ENCODE assay signal across 25 mouse cellular contexts in the genomic region with DNA sequence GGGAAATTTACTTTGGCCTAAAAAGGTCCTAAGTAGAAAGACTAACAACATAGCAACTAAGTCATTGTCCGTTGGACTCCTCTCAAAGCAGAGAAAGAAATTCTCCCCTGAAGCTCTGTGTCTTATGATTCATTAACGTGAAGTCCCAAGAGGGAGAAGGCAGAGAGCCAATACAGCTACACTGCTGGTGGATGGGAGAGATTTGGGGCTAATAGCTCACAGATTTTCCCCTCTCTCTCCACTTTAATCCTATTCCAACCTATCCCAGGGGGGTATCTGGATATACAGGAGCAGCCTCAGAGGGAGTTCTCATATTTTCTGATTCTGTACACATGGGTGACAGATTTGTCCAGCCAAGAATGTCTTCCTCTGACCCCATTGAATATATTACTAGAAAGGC.
DNase-seq lines count a peak whose midpoint lies in the region; ATAC-seq and TF ChIP-seq lines count a peak whose summit lies in the region.
"Had no signal": no experiment of that assay in that cellular context is flagged by ENCODE, and none has a peak within 500 bp of the region (broad histone marks: within the 10 kb centered on the region; RNA-seq: fewer than 3 reads in every experiment).

No protein-coding gene starts in this region.

- no peak overlapping the region for H3K27ac ChIP-seq in forebrain, embryonic 14.5 days (ENCODE audit: low read depth, low read length)
- H3K27ac ChIP-seq in forebrain, postnatal 0 days (ENCODE audit: low read depth, low read length), result no peak overlapping the region
- H3K27ac ChIP-seq in midbrain, postnatal 0 days (ENCODE audit: low read depth, low read length), result no peak overlapping the region
- H3K27ac ChIP-seq in midbrain, embryonic 10.5 days (replicated peaks), result no peak overlapping the region
- H3K27ac ChIP-seq: embryonic facial prominence, embryonic 12.5 days; forebrain, embryonic 10.5 days; heart, adult 2 months; hindbrain, embryonic 15.5 days; liver, embryonic 15.5 days had no signal

- no peak for TF ChIP-seq CTCF in forebrain, postnatal 0 days (IDR thresholded peaks at IDR 0.05; ENCODE audit: low read depth)
- no peak for TF ChIP-seq CTCF in midbrain, postnatal 0 days (IDR thresholded peaks at IDR 0.05)
- no peak for TF ChIP-seq CTCF in brain, embryonic 14.5 days (IDR thresholded peaks at IDR 0.05; ENCODE audit: borderline replicate concordance, extremely low read depth, insufficient read depth, insufficient read length)

- H3K9me3 ChIP-seq in forebrain, embryonic 14.5 days (replicated peaks; ENCODE audit: control insufficient read depth, low read length), result no peaks in the 10 kb centered on the region
- no peaks in the 10 kb centered on the region for H3K9me3 ChIP-seq in forebrain, postnatal 0 days (ENCODE audit: low read length)
- H3K9me3 ChIP-seq in midbrain, postnatal 0 days (ENCODE audit: low read length), result no peaks in the 10 kb centered on the region
- no peaks in the 10 kb centered on the region for H3K9me3 ChIP-seq in midbrain, embryonic 10.5 days (replicated peaks)
- H3K9me3 ChIP-seq: embryonic facial prominence, embryonic 12.5 days; forebrain, embryonic 10.5 days; heart, embryonic 12.5 days; hindbrain, embryonic 15.5 days; liver, embryonic 15.5 days had no signal

- H3K4me2 ChIP-seq in forebrain, embryonic 14.5 days (ENCODE audit: low read length), result no peak overlapping the region
- no peak overlapping the region for H3K4me2 ChIP-seq in forebrain, postnatal 0 days (ENCODE audit: low read depth)
- H3K4me2 ChIP-seq in midbrain, postnatal 0 days (ENCODE audit: low read depth, low read length, poor library complexity, severe bottlenecking), result no peak overlapping the region
- H3K4me2 ChIP-seq: embryonic facial prominence, embryonic 12.5 days; heart, embryonic 12.5 days; hindbrain, embryonic 15.5 days; liver, embryonic 15.5 days; lung, embryonic 14.5 days had no signal

- H3K9ac ChIP-seq in forebrain, embryonic 14.5 days (ENCODE audit: low read length), result no peak overlapping the region
- no peak overlapping the region for H3K9ac ChIP-seq in forebrain, postnatal 0 days
- no peak overlapping the region for H3K9ac ChIP-seq in midbrain, postnatal 0 days (replicated peaks; ENCODE audit: low read length, poor library complexity, severe bottlenecking)
- H3K9ac ChIP-seq: embryonic facial prominence, embryonic 12.5 days; heart, embryonic 12.5 days; hindbrain, embryonic 15.5 days; liver, embryonic 15.5 days; lung, embryonic 14.5 days had no signal

- 62% methylated on average over 2 of the region's 2 CpGs for WGBS in forebrain, embryonic 14.5 days
- WGBS in forebrain, postnatal 0 days, result 41% methylated on average over 2 of the region's 2 CpGs
- WGBS in midbrain, postnatal 0 days, result 55% methylated on average over 2 of the region's 2 CpGs
- WGBS in midbrain, embryonic 10.5 days, result 72% methylated on average over 2 of the region's 2 CpGs

- no peak for TF ChIP-seq POLR2A in brain, embryonic 14.5 days (IDR thresholded peaks at IDR 0.05; ENCODE audit: borderline replicate concordance, extremely low read depth, insufficient read depth, insufficient read length, poor library complexity, severe bottlenecking)

- ATAC-seq in forebrain, embryonic 14.5 days, result no peak
- ATAC-seq in forebrain, postnatal 0 days, result no peak
- no peak for ATAC-seq in midbrain, postnatal 0 days (ENCODE audit: low FRiP score)
- ATAC-seq: activated CD4-positive, CD25-positive, alpha-beta regulatory T cell, adult 4 months; forebrain, embryonic 16.5 days had no signal

- H3K27me3 ChIP-seq in forebrain, embryonic 14.5 days (replicated peaks; ENCODE audit: control insufficient read depth, insufficient read depth, low read length), result no peaks in the 10 kb centered on the region
- no peaks in the 10 kb centered on the region for H3K27me3 ChIP-seq in forebrain, postnatal 0 days (ENCODE audit: insufficient read depth, low read length)
- no peaks in the 10 kb centered on the region for H3K27me3 ChIP-seq in midbrain, postnatal 0 days (ENCODE audit: insufficient read depth, low read length)
- no peaks in the 10 kb centered on the region for H3K27me3 ChIP-seq in midbrain, embryonic 10.5 days (ENCODE audit: low read depth, poor library complexity, severe bottlenecking)
- H3K27me3 ChIP-seq: embryonic facial prominence, embryonic 12.5 days; heart, embryonic 12.5 days; hindbrain, embryonic 15.5 days; liver, embryonic 15.5 days had no signal

- H3K4me3 ChIP-seq in forebrain, embryonic 14.5 days (ENCODE audit: low read depth, low read length), result no peak overlapping the region
- no peak overlapping the region for H3K4me3 ChIP-seq in forebrain, postnatal 0 days (ENCODE audit: low read depth, low read length)
- H3K4me3 ChIP-seq in midbrain, postnatal 0 days (ENCODE audit: low read depth, low read length), result no peak overlapping the region
- no peak overlapping the region for H3K4me3 ChIP-seq in midbrain, embryonic 10.5 days
- H3K4me3 ChIP-seq: embryonic facial prominence, embryonic 12.5 days; forebrain, embryonic 10.5 days; heart, adult 2 months; heart, embryonic 12.5 days; hindbrain, embryonic 15.5 days; liver, embryonic 15.5 days had no signal

- peak; percentile 2 for DNase-seq in forebrain, embryonic 14.5 days (ENCODE audit: low spot score)
- DNase-seq in forebrain, postnatal 0 days, result no peak
- peak; percentile 11 for DNase-seq in kidney, postnatal 10 days
- DNase-seq in kidney, adult 18-20 months, result no peak
- peak; percentile 18 for DNase-seq in midbrain, postnatal 0 days (ENCODE audit: low spot score)
- no peak for DNase-seq in midbrain, embryonic 10.5 days (ENCODE audit: low spot score)
- peak; percentile 20 for DNase-seq in brain, embryonic 14.5 days (ENCODE audit: low read depth)
- DNase-seq in layer of hippocampus, postnatal 25 days (ENCODE audit: extremely low spot score in 1 of 2, low spot score in 1 of 2), result no peak
- DNase-seq: adrenal gland, adult 2 months; adrenal gland, postnatal 36 days; cerebellum, adult 8-10 months; cerebellum, postnatal 25 days; heart, adult 2 months; kidney, adult 8-10 months; lung, embryonic 14.5 days; lung, postnatal 14 days; spleen, adult 18-20 months; thymus, postnatal 14 days had no signal

- no peaks in the 10 kb centered on the region for H3K4me1 ChIP-seq in forebrain, embryonic 14.5 days (ENCODE audit: control insufficient read depth, insufficient read depth, low read length)
- no peaks in the 10 kb centered on the region for H3K4me1 ChIP-seq in forebrain, postnatal 0 days (ENCODE audit: insufficient read depth)
- H3K4me1 ChIP-seq in midbrain, postnatal 0 days (ENCODE audit: insufficient read depth, low read length), result no peaks in the 10 kb centered on the region
- H3K4me1 ChIP-seq in midbrain, embryonic 10.5 days, result no peaks in the 10 kb centered on the region
- H3K4me1 ChIP-seq: embryonic facial prominence, embryonic 12.5 days; forebrain, embryonic 10.5 days; heart, embryonic 12.5 days; hindbrain, embryonic 15.5 days; liver, embryonic 15.5 days had no signal

- H3K36me3 ChIP-seq in forebrain, embryonic 14.5 days (ENCODE audit: control insufficient read depth, insufficient read depth, low read length), result no peaks in the 10 kb centered on the region
- no peaks in the 10 kb centered on the region for H3K36me3 ChIP-seq in forebrain, postnatal 0 days (ENCODE audit: insufficient read depth)
- H3K36me3 ChIP-seq in midbrain, postnatal 0 days (ENCODE audit: insufficient read depth, low read length), result no peaks in the 10 kb centered on the region
- no peaks in the 10 kb centered on the region for H3K36me3 ChIP-seq in midbrain, embryonic 10.5 days
- H3K36me3 ChIP-seq: embryonic facial prominence, embryonic 12.5 days; forebrain, embryonic 10.5 days; heart, embryonic 12.5 days; hindbrain, embryonic 15.5 days; liver, embryonic 15.5 days had no signal

Comparison
In these comparisons a context has a peak if more than half of its experiments do, and no peak if none do; other contexts are left out.
1. DNase-seq: peak in forebrain, embryonic 14.5 days (single experiment), kidney, postnatal 10 days (single experiment), midbrain, postnatal 0 days (single experiment) and brain, embryonic 14.5 days (single experiment); none in forebrain, postnatal 0 days (single experiment), kidney, adult 18-20 months (single experiment), midbrain, embryonic 10.5 days (single experiment) and layer of hippocampus, postnatal 25 days (0 of 2).